Mouse (Mus musculus): ENCODE data around the gene H2al1k.
"Not testable (repeated sequence)": the region's sequence is repeated elsewhere in the genome, so short reads cannot be mapped to it uniquely, and the experiment has no call there.

The H2al1k gene

DNA sequence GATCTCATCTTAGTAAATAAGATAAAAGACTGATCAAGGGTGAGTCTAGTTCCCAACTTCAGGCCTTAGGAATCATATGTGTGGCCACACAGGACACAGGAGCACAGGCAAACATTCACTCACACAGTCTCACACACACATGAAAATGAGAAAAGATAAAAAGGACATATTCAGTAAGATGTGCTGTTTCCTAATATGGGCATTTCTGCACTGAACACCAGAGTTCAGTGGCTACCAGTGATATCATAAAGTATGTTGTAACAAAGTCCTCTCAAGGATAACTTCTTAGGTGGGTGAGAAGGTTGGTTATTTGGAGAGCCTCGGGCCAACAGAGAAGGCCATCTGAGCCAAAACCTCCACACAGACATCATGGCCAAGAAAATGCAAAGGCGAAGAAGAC, at the start of gene H2al1k:
Gene H2al1k (plus strand): TSS at position 301 of the 400 bp plus-strand sequence.
- not testable (repeated sequence) for DNase-seq (ENCODE audit: low spot score)

DNA sequence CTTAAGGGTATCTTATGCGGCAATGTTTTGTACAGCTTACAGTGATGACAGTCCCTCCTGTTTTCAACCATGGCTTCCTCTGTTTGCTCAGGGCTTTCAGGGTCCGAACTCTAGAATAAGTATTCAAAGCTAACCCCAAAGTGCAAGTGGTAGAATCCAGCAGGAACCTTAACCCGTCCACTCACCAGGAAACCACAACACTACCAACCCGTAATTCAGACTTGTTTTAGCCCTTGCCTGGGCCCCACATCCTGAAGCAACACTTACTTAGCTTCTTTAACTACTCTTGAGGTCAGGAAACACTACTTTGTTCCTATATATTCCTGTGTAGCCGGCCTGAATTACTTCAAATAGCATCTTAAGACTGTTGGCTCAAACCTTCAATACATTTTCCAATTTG, 47.6 kb upstream of the H2al1k start:
- DNase-seq (ENCODE audit: low spot score), result no peak

GRCm38 (mm10) chrX:9303455-9303854, 47.0 kb upstream of the H2al1k start:
- DNase-seq (ENCODE audit: low spot score), result no peak

- not testable (repeated sequence) for DNase-seq (ENCODE audit: low spot score)
These were observed 34.0 kb upstream of the H2al1k start for GRCm38 (mm10) chrX:9316457-9316856.

GRCm38 (mm10) chrX:9327954-9328353, 22.5 kb upstream of the H2al1k start:
- not testable (repeated sequence) for DNase-seq (ENCODE audit: low spot score)

GRCm38 (mm10) chrX:9332366-9332962, 18.0 kb upstream of the H2al1k start:
- peak; percentile 1 for DNase-seq (ENCODE audit: low spot score)

- not testable (repeated sequence) for DNase-seq (ENCODE audit: low spot score)
These were observed 17.4 kb upstream of the H2al1k start for GRCm38 (mm10) chrX:9333035-9333434.

DNA sequence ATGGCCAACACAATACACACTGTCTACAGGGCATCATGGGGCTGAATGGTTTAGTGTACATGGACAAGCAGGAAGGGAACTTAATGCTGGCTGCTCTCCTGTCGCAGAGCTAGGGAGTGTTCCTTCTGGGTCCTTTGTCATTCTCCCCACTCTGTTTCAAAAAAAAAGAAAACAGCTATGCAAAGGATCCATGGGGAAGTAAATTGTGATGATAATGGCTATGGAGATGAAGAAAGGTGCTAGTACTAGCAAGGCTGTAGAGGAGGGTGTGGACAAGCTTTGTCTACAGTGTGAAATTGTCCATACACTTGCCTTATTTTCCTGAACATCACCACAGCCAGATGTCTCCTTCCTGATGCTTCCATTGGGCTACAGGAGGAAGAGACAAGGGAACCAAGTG, 15.4 kb upstream of the H2al1k start:
- not testable (repeated sequence) for DNase-seq (ENCODE audit: low spot score)

GRCm38 (mm10) chrX:9374012-9374411, 23.6 kb downstream of the H2al1k start:
- DNase-seq (ENCODE audit: low spot score), result not testable (repeated sequence)

DNA sequence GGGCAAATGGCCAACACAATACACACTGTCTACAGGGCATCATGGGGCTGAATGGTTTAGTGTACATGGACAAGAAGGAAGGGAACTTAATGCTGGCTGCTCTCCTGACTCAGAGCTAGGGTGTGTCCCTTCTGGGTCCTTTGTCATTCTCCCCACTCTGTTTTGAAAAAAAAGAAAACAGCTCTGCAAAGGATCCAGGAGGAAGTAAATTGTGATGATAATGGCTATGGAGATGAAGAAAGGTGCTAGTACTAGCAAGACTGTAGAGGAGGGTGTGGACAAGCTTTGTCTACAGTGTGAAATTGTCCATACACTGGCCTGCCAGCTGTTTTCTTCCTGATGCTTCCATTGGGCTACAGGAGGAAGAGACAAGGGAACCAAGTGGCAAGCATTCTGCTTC, 25.5 kb downstream of the H2al1k start:
- DNase-seq (ENCODE audit: low spot score), result not testable (repeated sequence)

Measured in yolk sac, embryonic 10.5 days (tissue).